Mouse (Mus musculus) c-Kit-positive CD71-positive TER-119-positive erythroid progenitor cells, embryonic 14.5 days (primary cell): ENCODE data around the gene Irs3.
A peak's percentile ranks its signal among the peaks of the same experiment; 100 is the strongest.

Experiments used
- DNase-seq: peaks from one replicate; pipeline ENCODE4 v3.0.0-alpha.2; 2013; ENCODE audit warnings: low spot score

Irs3 gene

DNA sequence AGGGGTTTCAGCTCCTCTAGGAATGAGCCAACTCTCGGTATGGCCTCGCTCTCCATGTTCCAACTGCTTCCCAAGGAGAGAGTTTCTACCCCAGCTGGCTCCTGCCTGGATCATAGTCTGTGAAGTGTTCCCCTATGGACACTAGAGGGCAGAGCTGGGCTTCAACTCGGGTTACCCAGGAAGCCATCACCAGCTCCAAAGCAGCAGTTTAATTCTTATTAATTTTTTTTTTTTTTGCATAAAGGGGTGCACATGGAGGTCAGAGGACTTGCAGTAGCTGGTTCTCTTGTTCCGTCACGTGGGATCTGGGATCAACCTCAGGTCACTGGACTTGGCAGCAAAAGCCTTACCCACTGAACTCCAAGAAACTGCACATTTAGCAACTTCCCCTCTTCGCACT lies 11.5 kb upstream of the Irs3 start:
- no peak for DNase-seq

GRCm38 (mm10) chr5:137654746-137655145 lies 9.2 kb upstream of the Irs3 start:
- DNase-seq, result no peak

DNA sequence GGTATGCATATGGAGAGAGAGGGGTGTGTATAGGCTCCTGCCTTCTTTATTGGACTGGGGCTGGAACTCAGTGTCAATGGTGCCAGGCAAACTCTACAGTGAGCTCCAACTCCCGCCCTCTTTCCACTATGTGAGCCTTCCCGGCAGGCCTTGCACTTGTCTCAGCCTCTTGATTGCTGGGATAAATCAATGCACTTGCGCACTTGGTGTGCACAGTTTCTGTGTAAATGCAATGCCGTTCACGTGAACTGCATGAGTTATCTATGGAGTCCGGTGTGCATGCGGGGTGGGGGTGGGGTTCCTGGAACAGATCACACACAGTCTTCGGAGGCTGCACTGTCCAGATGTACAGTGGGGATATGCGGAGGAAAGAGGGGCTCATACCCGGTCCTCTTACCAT lies 7.9 kb upstream of the Irs3 start:
- no peak for DNase-seq

DNA sequence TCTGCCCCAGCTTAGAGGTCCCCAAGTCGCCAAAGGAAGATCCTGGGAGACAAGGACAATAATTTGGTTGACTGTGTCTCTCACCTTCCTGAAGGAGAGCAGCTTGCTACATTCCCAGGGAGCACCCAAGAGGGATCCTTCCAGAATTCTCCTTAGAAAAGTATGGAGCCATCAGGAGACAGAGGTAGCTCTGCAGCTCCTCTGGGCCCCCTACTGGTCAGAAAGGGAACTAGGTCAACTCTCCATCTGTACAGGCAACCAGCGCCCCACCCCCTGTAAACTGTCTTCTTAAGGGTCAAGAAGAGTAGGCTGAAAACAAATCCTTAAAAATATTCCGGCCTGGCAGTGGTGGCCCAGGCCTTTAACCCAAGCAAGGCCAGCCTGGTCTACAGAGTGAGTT lies 7.0 kb upstream of the Irs3 start:
- peak; percentile 66 for DNase-seq

DNA sequence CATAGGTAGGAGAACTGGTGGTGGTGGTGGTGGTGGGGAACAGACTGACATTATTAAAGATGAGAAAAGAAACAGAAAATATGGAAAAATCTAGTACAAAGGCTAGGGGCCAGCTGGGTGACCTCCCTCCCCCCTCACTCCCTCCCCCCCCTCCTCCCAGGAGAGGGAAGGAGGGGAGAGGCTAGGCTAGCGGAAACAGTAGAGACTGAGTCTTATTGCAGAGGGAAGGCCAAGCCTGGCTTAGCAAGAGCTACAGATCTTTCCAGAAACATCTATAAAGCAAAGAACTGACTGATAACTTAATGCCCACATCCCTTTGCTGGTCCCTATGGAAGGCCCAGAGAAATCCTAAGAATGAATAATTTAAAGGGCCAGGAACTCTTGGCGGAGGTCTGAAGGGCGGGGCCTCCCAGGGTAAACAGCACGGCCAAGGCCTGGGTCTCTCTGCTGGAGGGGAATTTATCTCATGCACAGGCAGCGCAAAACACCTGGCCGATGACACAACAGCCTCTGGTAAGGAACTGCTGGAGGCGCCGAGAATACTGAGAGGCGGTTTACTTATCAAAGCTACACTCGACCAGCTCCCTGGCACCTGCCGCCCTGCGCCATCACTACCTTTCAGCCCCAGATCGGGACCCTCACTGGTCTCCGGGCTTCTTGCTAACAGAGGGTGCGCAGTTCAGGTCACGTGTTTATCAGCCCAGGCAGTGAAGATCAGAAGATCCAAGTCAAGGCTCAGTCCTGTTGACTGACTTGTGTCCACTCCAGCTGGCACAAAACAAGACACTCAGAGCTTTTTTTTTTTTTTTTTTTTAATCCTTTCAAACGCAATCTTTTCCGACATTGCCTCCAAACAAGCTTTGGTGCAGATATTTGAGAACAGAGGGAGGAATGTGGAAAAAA lies 4.4 kb upstream of the Irs3 start:
- no peak for DNase-seq

GRCm38 (mm10) chr5:137649251-137649650 lies 3.7 kb upstream of the Irs3 start:
- no peak for DNase-seq

GRCm38 (mm10) chr5:137647827-137648601 lies 2.5 kb upstream of the Irs3 start:
- DNase-seq, result no peak

GRCm38 (mm10) chr5:137645091-137645651 lies 343 bp downstream of the Irs3 start:
- no peak for DNase-seq

DNA sequence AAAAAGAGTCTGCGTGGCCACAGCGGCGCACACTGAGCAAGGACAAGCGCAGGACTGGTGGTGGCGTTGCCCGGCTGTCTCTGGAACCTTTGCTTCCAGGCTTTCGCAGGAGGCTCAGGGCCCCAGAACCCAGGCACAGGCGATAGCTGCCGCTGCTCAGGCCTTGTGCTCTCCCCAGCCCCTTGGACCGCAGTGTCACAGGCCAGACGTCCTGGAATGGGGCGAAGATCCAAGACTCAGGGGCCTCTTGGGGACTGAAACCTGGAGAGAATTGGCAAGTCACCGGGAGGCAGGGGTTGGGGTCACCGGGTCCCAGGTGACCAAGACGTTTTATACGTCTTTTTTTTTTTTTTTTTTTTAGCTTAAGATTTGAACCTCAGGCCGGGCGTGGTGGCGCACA lies 1.0 kb downstream of the Irs3 start:
- no peak for DNase-seq

GRCm38 (mm10) chr5:137642886-137643285 lies 2.6 kb downstream of the Irs3 start:
- DNase-seq, result no peak

- no peak for DNase-seq
Measured at GRCm38 (mm10) chr5:137641054-137641453, 4.5 kb downstream of the Irs3 start, which contains the start of gene Sap25. TSS of gene Sap25 (plus strand) at chr5:137641334.

DNA sequence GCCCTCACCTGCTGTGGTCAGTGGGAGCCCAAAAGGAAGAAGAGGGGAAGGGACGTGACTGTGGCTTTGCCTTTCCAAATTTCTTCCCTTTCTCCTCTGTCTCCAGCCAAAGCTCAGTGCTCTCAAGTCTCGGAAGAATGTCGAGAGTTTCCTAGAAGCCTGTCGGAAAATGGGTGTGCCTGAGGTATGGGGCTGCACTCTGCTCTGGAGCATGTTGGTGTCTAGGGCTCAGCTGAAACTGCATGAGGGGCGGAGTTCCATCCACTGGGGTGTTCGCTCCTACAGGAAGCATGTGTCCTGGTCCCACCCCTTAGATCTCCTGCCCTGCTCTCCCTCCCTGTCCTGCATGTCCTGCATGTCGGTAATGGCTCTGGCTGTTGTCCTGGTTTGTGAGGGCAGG lies 6.0 kb downstream of the Irs3 start:
- DNase-seq, result no peak

- DNase-seq, result no peak
Measured at GRCm38 (mm10) chr5:137633397-137634084, 12.0 kb downstream of the Irs3 start.

DNA sequence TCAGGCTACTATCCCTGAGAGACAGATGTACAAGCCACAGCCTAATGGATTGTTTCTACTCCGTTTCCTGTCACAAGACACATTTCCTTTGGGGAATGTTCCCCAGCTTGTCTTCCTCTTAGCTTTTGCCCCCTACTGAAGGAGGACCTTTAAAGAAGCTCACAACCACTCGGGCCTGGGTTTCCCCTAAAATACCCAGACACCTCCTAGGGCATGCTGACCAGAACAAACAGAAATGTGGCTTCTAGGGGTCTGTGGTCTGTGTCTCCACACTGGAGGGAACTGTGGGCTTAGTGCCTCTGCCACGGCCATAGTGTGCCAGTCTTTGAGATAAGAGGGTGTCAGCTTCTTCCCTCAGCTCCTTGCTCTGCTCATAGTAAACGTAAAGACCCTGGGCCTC lies 13.9 kb downstream of the Irs3 start:
- DNase-seq, result no peak

DNA sequence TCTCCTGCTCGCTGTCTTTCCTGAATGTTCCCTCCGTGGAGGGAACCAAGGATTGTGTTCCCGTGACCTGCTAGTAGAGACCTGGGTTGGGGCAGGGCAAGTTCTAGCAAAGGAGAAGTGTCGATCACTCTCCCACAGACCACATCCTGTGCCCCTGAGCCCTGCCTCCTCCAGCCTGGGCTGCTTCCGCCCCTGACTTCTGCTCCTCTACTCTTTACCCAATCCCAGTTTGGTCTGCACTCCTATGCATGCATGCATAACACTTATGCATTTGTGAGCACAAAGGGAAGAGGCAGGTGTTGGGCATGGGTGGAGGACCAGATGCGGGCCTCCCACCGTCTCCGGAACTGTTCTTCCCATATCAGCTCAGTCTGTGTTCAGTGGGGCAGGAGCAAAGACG lies 14.3 kb downstream of the Irs3 start:
- DNase-seq, result no peak

- DNase-seq, result no peak
Measured at GRCm38 (mm10) chr5:137630602-137631001, 14.9 kb downstream of the Irs3 start.

DNA sequence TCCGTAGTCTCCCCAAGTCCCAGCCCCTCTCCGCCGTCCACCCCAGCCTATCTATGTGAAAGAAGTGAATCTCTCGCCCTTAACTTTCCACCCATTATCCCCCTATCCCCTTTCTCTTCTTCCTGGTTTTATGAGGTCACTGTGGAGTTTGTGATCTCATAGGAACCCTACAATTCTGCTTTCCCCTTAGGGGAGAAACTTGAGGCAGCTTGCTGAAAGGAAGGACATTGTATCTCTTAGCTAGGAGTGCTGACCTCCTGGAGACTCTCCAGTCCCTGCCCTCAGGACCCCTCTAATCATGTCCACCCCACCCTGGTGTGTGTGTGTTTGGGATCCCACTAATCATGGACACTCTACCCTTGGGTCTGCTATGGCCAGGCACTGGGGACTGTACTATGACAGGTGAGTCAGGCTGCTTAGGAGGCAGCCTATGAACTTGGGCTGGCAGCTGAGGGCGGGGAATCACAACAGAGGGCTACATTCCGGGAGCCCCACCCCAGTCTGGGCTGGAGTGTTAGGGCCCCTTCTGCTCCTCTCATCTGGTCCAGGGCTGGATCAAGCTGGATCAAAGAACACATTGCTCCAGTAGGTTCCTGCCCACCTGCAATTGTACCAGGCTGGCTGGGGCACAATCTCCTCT lies 15.5 kb downstream of the Irs3 start:
- DNase-seq, result no peak

GRCm38 (mm10) chr5:137629306-137629721 lies 16.2 kb downstream of the Irs3 start:
- DNase-seq, result no peak

DNA sequence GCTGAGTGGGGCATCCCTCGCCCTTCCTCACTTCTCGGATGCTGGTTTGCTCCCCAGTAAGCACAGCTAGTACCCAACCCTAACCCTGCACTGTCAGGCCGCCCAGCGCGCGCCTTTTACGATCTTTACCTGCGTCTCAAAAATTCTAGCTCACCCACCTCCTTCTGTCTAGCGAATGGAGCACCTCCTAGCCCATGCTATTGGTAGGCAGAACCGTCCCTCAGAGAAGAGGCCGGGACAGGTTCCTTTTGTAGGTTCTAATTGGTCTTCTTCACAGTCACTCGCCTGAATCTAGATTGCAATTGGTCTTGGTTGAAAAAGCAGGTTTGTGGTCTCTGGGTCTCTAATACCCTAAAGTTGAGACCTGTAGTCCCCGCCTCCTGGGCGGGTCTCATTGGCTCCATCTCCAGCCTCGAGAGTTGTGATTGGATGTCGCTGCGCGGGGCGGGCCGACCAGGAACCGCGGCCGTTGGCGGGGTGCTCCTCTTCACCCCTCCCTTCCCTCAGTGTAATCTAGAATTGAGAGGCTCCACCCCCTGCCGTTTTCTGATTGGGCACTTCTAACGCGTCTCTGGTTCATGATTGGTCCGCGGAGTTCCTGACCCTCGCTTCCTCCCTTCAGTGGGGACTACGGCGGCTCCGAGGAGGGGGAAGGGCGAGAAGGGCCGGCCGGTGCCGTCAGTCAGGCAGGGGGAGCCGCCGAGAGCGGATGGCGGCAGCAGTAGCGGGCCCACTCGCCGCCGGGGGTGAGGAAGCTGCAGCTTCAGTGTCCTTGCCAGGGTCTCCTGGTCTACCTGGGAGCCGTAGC lies 16.8 kb downstream of the Irs3 start, which contains the start of the genes Fbxo24, Lrch4 and Gm20605:
Gene Fbxo24 (minus strand): TSS at position 505 of the 808 bp plus-strand sequence.
Gene Lrch4 (plus strand): TSS at position 624 of the 808 bp plus-strand sequence.
Gene Gm20605 (plus strand): TSS at position 678 of the 808 bp plus-strand sequence.
- peak; percentile 99 for DNase-seq

- no peak for DNase-seq
Measured at GRCm38 (mm10) chr5:137627991-137628390, 17.5 kb downstream of the Irs3 start.
